Mouse (Mus musculus): Measurements from ENCODE around the gene Gstt4. TPM values are rescaled to one million over a fixed set of nuclear protein-coding genes. Genes with fewer than 3 reads are reported as not detected.

Gstt4 gene
- total RNA-seq, 2 experiments from 2014 or later = not detected

- DNase-seq = no peak
These were observed 13.6 kb upstream of the Gstt4 start for GRCm38 (mm10) chr10:75835761-75836531.

- DNase-seq = peak; percentile 37
These were observed 13.0 kb upstream of the Gstt4 start for GRCm38 (mm10) chr10:75835307-75835706.

GRCm38 (mm10) chr10:75834721-75835120 lies 12.4 kb upstream of the Gstt4 start:
- DNase-seq = no peak

GRCm38 (mm10) chr10:75834250-75834649 lies 11.9 kb upstream of the Gstt4 start:
- peak; percentile 78 for DNase-seq

- peak; percentile 36 for DNase-seq
These were observed 11.2 kb upstream of the Gstt4 start for GRCm38 (mm10) chr10:75833456-75834080.

GRCm38 (mm10) chr10:75832272-75832895 lies 10.0 kb upstream of the Gstt4 start:
- DNase-seq = peak; percentile 58

GRCm38 (mm10) chr10:75830275-75830670 lies 7.9 kb upstream of the Gstt4 start:
- DNase-seq = no peak

- no peak for DNase-seq
These were observed 7.4 kb upstream of the Gstt4 start for GRCm38 (mm10) chr10:75829529-75830274.

GRCm38 (mm10) chr10:75828500-75828931 lies 6.2 kb upstream of the Gstt4 start:
- peak; percentile 75 for DNase-seq

GRCm38 (mm10) chr10:75827668-75828360 lies 5.5 kb upstream of the Gstt4 start:
- peak; percentile 72 for DNase-seq

GRCm38 (mm10) chr10:75824530-75824929 lies 2.2 kb upstream of the Gstt4 start:
- no peak for DNase-seq

- no peak for DNase-seq
These were observed 1.4 kb upstream of the Gstt4 start for GRCm38 (mm10) chr10:75823782-75824181.

- no peak for DNase-seq
These were observed 2.5 kb downstream of the Gstt4 start for GRCm38 (mm10) chr10:75819882-75820281.

GRCm38 (mm10) chr10:75818641-75819040 lies 3.7 kb downstream of the Gstt4 start:
- no peak for DNase-seq

GRCm38 (mm10) chr10:75804217-75804616 lies 18.1 kb downstream of the Gstt4 start:
- DNase-seq = no peak

GRCm38 (mm10) chr10:75798176-75798696 lies 24.1 kb downstream of the Gstt4 start, which contains the start of gene Gstt1:
TSS of gene Gstt1 (minus strand) at chr10:75798584.
- DNase-seq = peak; percentile 73

- peak; percentile 43 for DNase-seq
These were observed 24.6 kb downstream of the Gstt4 start for GRCm38 (mm10) chr10:75797619-75798175.

GRCm38 (mm10) chr10:75796731-75797516 lies 25.4 kb downstream of the Gstt4 start:
- no peak for DNase-seq

- no peak for DNase-seq
These were observed 27.5 kb downstream of the Gstt4 start for GRCm38 (mm10) chr10:75794880-75795279.

GRCm38 (mm10) chr10:75790773-75791172 lies 31.6 kb downstream of the Gstt4 start:
- no peak for DNase-seq

Data from gastrocnemius, postnatal 10 days (tissue).